Mouse (Mus musculus) gastrocnemius, postnatal 4 days (tissue): ENCODE data around the gene Ufc1. TPM values are rescaled to one million over a fixed set of nuclear protein-coding genes. Genes with fewer than 3 reads are reported as not detected.
A peak's percentile ranks its signal among the peaks of the same experiment; 100 is the strongest.

Source experiments
- DNase-seq, 2 experiments: peaks; one replicate each; pipeline ENCODE4 v3.0.0; 2021 to 2022; ENCODE audit warnings: low spot score in 2 of 2, mixed read lengths in 2 of 2
- total RNA-seq, 2 experiments: library from RNA; stranded (reverse); gene quantifications; 2 replicates each; pipeline ENCODE4 v1.2.3; 2021

Gene Ufc1
- total RNA-seq, 2 experiments from 2014 or later, result 88.1 to 89.8 TPM

GRCm38 (mm10) chr1:171287136-171288081 is 7.4 kb downstream of the Ufc1 start, which contains the start of gene Usp21:
Gene Usp21, minus strand, starts transcription at chr1:171287991.
- peak; percentile 89 to 94 for DNase-seq

- no peak for DNase-seq
Measured at GRCm38 (mm10) chr1:171286517-171286916, 8.3 kb downstream of the Ufc1 start.

DNA sequence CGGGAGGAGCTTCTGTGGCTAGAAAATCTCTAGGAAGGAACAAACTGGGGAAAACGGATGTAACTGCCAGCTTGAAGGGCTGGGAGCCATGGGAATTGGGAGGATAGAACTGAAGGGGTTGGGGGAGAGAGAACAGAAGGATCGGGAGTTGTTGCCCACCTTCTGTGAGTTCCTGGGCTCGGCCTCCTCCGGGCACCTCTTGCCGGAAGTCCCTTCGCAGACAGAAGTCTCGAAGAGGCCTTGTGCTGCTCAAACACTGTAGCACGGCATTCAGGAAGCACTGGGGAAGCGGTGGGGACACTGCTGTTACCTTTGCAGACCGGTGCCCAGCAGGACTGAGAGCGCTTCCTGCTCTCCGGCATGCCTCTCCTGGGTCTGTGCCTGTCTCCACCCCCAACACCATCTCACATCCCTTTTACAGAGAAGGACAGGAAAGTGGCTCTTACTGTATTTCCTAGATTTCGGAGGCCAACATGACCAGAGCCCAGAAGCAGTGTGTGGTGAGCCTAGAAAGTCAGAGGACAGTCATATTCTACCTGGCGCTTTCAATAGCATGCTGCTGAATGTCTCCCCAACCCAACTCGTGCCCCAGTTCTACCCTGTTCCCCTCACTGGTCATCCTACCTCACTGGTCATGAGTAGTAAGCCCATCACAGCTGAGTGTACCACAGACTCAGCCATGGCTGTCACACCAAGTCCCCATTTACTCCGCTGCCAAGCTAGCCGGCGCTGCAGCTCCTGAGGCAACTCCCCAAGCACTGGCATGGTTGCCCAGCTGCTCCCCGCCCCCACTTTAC is 9.5 kb downstream of the Ufc1 start:
- DNase-seq, result no peak

DNA sequence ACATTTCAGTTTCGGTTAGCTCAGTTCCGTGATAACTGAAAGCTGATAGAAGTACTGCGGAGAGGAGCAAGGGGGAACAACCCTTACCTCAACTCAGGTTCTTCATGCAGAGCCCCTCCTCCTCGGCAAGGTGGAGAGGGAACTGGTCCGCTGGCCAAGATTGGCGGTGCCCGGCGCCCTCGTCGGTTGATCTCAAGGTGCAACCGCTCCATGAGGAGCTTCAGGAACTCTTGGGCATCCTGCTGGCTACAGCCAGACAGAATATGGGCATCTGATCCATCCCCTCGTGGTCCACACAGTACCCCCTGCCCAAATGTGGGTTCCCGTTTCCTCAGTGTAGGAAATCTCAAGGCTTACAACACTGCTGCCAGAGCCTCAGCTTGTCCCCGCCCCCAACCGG is 10.3 kb downstream of the Ufc1 start:
- no peak for DNase-seq

GRCm38 (mm10) chr1:171283188-171284160 is 11.3 kb downstream of the Ufc1 start:
- no peak for DNase-seq

DNA sequence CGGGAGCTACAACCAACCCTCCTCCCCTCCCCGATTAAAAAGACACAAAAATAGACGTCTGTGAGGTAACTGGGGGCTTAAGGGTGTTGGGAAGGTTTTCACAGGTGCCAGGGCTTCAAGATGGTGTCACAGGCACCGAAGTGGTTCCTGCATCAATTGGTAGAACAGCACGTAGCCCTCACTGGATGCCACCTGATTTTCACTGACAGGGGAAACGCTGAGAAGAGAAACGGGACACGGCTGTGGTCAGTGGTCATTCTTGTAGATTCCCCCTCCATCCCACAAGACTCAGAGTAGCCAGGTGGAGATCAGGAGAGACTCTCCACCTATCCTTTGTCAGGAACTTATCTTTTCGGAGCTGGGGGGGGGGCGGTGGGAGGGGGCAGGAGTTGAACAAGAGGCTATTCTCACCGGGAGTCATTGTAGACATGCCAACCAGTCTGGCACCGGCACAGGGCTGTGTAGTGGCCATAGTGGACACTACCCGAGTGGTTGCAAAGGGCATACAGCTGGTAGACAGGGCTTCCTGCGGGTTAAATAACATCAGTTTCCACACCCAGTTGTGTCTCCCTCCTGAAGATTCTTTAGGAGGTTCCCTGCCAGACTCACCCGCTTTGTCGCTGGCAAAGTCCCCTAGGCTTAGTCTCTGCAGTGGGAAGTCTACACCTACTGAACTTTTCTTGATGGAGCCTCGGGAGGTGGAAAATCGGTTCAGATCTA is 12.6 kb downstream of the Ufc1 start:
- peak in 1 of 2 experiments; percentile 14 for DNase-seq

GRCm38 (mm10) chr1:171281528-171281923 is 13.3 kb downstream of the Ufc1 start:
- peak; percentile 67 to 87 for DNase-seq

DNA sequence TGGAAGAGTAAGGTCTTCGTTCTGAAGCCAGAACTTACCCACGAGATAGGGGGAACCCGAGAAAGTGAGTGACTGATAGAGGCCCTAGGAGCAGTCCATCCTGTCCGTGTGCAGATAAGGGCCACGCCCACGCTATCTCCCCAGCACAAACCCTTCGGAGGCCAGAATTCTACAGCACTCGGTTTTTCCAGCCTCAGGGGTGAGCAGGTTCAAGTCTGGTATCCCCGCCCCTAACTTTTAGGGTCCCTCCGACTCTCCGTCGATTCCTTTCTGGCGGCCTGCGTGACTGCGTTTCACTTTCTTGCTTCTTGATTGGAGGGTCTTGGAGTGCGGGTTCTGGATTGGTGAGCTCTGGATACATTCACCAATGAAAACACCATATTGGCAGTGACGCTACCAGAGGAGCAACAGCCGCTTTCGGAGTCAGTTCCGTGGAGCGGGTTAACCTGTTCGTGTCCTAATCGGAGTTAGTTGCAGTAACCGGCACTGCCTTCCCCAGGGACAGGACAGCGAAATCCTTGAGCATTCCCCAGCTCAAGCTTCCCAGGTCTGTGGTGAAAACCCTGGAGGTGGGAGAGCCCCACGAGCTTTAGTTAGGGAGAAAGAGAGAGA is 13.8 kb downstream of the Ufc1 start, which contains the start of gene Ppox:
TSS of gene Ppox (minus strand) at position 271 of the 612 bp plus-strand sequence.
- peak; percentile 73 to 84 for DNase-seq

GRCm38 (mm10) chr1:171280250-171280915 is 14.4 kb downstream of the Ufc1 start:
- DNase-seq, result no peak

DNA sequence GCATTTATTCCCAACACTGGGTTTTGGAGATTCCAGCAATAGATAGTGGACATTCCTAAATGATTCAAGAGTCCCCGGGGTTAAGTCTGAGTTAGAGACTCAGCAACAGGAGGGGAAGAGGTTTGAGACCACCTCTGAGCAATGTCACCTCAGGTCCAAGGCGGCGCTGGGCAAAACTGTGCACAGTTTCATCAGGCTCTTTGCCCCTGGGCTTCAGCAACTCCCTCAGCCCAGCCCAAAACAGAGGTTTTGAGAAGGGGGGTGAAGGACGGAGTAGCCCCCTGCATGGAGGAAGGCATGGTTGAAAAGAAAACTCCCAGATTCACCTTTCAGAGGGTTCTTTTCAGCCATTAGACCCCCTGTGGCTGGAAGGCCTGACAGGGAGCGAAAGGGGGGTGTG is 15.1 kb downstream of the Ufc1 start:
- no peak for DNase-seq

DNA sequence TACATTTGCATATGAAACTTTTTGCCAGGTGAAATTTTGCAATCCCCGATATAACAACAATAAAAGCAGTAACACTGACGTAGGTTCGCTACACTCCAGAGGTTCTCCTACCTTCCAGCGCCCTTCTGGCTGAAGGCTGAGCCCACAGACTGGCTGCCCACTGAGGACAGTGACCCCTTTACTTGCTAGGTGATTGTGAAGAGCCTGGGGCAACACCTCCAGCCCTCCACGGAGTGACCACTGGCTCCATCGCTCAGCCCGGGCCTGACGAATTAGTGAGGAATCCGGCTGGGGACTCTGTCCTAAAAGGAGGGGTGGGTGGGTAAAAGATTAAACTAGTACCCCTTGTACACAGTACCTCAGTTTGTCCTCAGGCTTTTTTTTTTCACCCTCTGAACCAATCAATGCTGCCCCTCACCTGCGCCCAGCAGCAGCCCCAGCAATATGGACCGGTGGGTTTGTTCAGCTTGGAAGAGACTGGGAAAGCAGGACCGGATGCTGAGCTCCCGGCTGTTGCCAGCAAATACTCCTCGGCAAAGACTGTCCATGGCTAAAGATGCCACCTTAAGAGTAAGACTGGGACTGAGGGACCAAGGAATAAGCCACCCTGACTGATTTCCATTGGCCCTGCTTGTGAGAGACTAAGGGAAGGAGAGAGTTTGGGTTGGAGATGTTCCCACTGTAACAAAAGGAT is 15.7 kb downstream of the Ufc1 start:
- no peak for DNase-seq

DNA sequence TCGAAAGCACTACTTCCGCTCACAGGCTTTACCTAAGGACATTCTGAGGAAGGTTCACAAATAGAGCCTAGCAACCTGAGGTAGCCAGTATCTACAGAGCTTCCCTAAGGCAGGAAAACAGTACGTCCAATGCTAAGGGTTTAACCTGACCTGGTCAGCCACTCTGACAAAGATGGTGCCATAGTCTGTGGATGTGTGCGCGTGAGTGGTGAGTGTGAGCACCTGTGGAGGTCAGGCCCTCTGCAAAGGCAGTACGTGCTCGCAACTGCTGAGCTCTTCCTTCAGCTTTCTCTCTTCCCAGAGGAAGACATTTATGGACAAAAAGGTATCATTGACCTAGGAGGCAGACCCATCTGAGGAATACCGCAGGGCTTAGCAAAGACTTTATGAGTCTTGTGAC is 16.4 kb downstream of the Ufc1 start:
- DNase-seq, result no peak

DNA sequence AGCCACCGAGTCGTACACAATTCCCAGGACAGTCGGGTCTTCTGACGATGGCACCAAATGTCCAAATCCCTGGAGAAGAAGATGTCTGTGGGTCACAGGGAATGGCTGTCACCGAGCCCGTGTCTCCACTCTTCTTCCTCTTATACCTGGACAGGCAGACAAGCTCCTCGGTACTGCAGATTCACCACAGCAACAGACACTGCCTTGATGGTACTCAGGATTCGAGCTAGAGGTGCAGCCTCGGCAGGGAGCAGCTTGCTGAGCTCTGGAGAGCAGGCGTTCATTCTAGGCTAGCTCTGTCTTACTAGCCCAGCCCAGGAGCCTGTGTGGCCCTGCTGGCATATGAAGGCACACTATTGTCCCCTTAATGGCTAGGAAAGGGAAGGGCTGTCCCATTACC is 17.1 kb downstream of the Ufc1 start:
- no peak for DNase-seq

DNA sequence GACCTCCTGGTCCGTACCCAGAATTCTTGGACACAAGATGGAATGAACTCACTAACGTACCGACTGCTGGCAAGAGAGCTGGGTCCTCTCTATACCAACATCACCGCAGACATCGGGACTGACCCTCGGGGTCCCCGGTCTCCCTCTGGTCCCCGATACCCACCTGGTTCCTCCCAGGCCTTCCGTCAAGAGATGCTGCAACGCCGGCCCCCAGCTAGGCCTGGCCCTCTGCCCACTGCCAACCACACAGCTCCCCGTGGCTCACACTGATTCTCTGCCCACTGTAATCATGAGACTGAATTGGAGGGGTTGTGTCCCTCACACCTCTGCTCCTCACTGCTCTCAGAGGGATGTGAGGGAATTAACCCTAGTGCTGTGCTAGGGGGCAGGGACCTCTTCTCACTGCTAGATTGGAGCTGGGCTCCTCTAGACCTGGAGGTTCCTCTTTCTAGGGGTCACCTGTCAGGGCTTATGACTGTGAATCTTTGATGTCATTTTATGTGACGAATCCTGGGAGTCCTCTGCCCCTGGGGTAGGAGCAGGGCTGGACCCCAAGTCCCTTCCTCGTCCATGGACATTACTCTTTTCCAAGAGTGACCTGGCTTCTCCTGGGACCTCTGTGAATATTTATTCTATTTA is 18.6 kb downstream of the Ufc1 start:
- DNase-seq, result no peak

GRCm38 (mm10) chr1:171275144-171275734 is 19.6 kb downstream of the Ufc1 start:
- no peak for DNase-seq

- DNase-seq, result no peak
Measured at GRCm38 (mm10) chr1:171274171-171274570, 20.7 kb downstream of the Ufc1 start.

GRCm38 (mm10) chr1:171272086-171272485 is 22.7 kb downstream of the Ufc1 start:
- no peak for DNase-seq

DNA sequence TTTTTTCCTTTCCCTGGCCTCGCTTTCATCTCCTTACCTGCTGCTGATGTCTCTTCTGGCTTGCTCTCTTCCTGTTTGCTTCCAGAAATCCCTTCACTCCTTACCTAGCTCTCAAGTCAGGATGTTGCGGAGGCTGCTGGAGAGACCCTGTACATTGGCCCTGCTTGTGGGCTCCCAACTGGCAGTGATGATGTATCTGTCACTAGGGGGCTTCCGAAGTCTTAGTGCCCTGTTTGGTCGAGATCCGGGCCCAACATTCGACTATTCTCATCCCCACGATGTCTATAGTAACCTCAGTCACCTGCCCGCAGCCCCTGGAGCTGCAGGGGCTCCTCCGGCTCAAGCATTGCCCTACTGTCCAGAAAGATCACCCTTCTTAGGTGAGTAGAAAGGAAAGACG is 23.2 kb downstream of the Ufc1 start:
- DNase-seq, result no peak
